Mouse (Mus musculus) forebrain, embryonic 12.5 days (tissue): ENCODE measurements at regions not wholly inside any gene's neighbourhood (a gene's known extent, or its start where the extent isn't known, plus 50 kb on each side); places are given as distances from the start of the nearest gene placed in this dataset.
"Not testable (repeated sequence)": the region's sequence is repeated elsewhere in the genome, so short reads cannot be mapped to it uniquely, and the experiment has no call there.

Experiments
- ATAC-seq: fragments of 200-750 bp; cut with Nextera tagmentation; 2 replicates; pipeline ENCODE4 v1.8.0; 2017; ENCODE audit warnings: moderate TSS enrichment; ENCODE audit not compliant: low FRiP score
- H3K27ac ChIP-seq: fragments of 300-500 bp; sonication (generic); 2 replicates; pipeline ENCODE4 v1.5.1; 2016; ENCODE audit warnings: mild to moderate bottlenecking
- H3K27me3 ChIP-seq: fragments of 300-500 bp; sonication (generic); 2 replicates; pipeline ENCODE4 v1.6.1; 2016; ENCODE audit warnings: mild to moderate bottlenecking
- H3K36me3 ChIP-seq: fragments of 300-500 bp; sonication (generic); replicated peaks from 2 replicates; pipeline ENCODE4 v1.6.1; 2016; ENCODE audit warnings: mild to moderate bottlenecking
- H3K4me1 ChIP-seq: fragments of 300-500 bp; sonication (generic); 2 replicates; pipeline ENCODE4 v1.6.1; 2016
- H3K4me2 ChIP-seq: fragments of 300-500 bp; sonication (generic); 2 replicates; pipeline ENCODE4 v1.6.1; 2016; ENCODE audit warnings: mild to moderate bottlenecking, moderate library complexity
- H3K4me3 ChIP-seq: fragments of 300-500 bp; sonication (generic); replicated peaks from 2 replicates; pipeline ENCODE4 v1.5.1; 2016; ENCODE audit warnings: mild to moderate bottlenecking
- H3K9ac ChIP-seq: fragments of 300-500 bp; sonication (generic); 2 replicates; pipeline ENCODE4 v1.6.1; 2016; ENCODE audit warnings: mild to moderate bottlenecking
- H3K9me3 ChIP-seq: fragments of 300-500 bp; sonication (generic); 2 replicates; pipeline ENCODE4 v1.6.1; 2016
- WGBS: fragments of 180-500 bp; shearing (Covaris S2); methylation state at CpG from one replicate; pipeline ENCODE4 v1.1.7; 2016; 5-methylcytosine and 5-hydroxymethylcytosine counted together

- Histone ChIP-seq H3K27me3 (no peaks in the 10 kb centered on the region), H3K27ac (no peak overlapping the region), H3K36me3 (no peaks in the 10 kb centered on the region), H3K4me2 (no peak overlapping the region), H3K4me1 (peaks cover 10% of the 10 kb centered on the region; the same call in 1 of the 2 replicates), H3K9me3 (no peaks in the 10 kb centered on the region), H3K4me3 (no peak overlapping the region), H3K9ac (no peak overlapping the region)
- peak; percentile 63 for ATAC-seq
- WGBS = 47% methylated on average over 6 of the region's 6 CpGs
Observed at GRCm38 (mm10) chr9:115800624-115801023, 108.6 kb upstream of the Gadl1 start.

GRCm38 (mm10) chr9:115803071-115803470 is 106.2 kb upstream of the Gadl1 start:
- Histone ChIP-seq H3K4me3 (no peak overlapping the region), H3K4me1 (peaks cover 16% of the 10 kb centered on the region; the same call in 1 of the 2 replicates), H3K9ac (no peak overlapping the region), H3K27ac (no peak overlapping the region), H3K27me3 (no peaks in the 10 kb centered on the region), H3K9me3 (no peaks in the 10 kb centered on the region), H3K36me3 (no peaks in the 10 kb centered on the region), H3K4me2 (no peak overlapping the region)
- WGBS = 88% methylated on average over 3 of the region's 3 CpGs
- no peak for ATAC-seq

DNA sequence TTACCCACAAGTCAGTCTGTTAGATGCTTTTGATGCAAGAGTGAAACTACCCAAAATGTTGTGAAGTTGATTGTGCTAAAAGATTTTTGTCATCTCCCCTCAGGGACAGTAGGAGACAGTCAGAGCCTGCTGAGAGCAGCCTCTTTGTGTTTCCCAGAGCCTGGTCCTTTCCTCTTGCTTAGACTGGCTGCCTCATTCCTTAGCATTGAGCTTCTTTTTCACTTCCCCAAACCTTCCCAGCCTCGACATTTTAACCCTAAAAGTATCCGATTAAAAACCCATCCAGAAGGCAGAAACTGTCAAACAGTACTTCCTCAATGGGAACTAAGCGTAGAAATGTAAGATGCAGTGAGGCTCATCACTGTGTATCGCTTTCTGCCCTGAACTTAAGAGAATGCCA is 104.0 kb upstream of the Gadl1 start:
- Histone ChIP-seq H3K4me2 (no peak overlapping the region), H3K27me3 (no peaks in the 10 kb centered on the region), H3K9me3 (no peaks in the 10 kb centered on the region), H3K27ac (no peak overlapping the region), H3K4me1 (peaks cover 16% of the 10 kb centered on the region; the same call in 1 of the 2 replicates), H3K36me3 (no peaks in the 10 kb centered on the region), H3K9ac (no peak overlapping the region), H3K4me3 (no peak overlapping the region)
- 39% methylated on average over 4 of the region's 4 CpGs for WGBS
- no peak for ATAC-seq

- Histone ChIP-seq H3K27me3 (no peaks in the 10 kb centered on the region), H3K4me2 (no peak overlapping the region), H3K4me3 (no peak overlapping the region), H3K4me1 (peaks cover 11% of the 10 kb centered on the region; the same call in 1 of the 2 replicates), H3K36me3 (no peaks in the 10 kb centered on the region), H3K9ac (no peak overlapping the region), H3K9me3 (no peaks in the 10 kb centered on the region), H3K27ac (no peak overlapping the region)
- 80% methylated on average over 10 of the region's 10 CpGs for WGBS
- no peak for ATAC-seq
Observed at GRCm38 (mm10) chr9:115806018-115806702, 103.1 kb upstream of the Gadl1 start.

- no peaks in the 10 kb centered on the region for H3K36me3 ChIP-seq
- 70% methylated on average over 5 of the region's 5 CpGs for WGBS
- H3K4me3 ChIP-seq = no peak overlapping the region
- no peak overlapping the region for H3K9ac ChIP-seq
- no peak overlapping the region for H3K4me2 ChIP-seq
- H3K4me1 ChIP-seq = 0 out of 2 replicates have a peak, but pooled peaks cover 2% of the 10 kb centered on the region
- no peak for ATAC-seq
- no peaks in the 10 kb centered on the region for H3K9me3 ChIP-seq
- no peaks in the 10 kb centered on the region for H3K27me3 ChIP-seq
- H3K27ac ChIP-seq = no peak overlapping the region
Observed at GRCm38 (mm10) chr9:115840186-115840585, 69.1 kb upstream of the Gadl1 start.

- 74% methylated on average over 8 of the region's 8 CpGs for WGBS
- no peak for ATAC-seq
- no peaks in the 10 kb centered on the region for H3K27me3 ChIP-seq
- no peak overlapping the region for H3K4me3 ChIP-seq
- H3K4me2 ChIP-seq = no peak overlapping the region
- H3K27ac ChIP-seq = no peak overlapping the region
- H3K36me3 ChIP-seq = no peaks in the 10 kb centered on the region
- 0 out of 2 replicates have a peak, but pooled peaks cover 2% of the 10 kb centered on the region for H3K4me1 ChIP-seq
- H3K9ac ChIP-seq = no peak overlapping the region
- no peaks in the 10 kb centered on the region for H3K9me3 ChIP-seq
Observed at GRCm38 (mm10) chr9:115840791-115841190, 68.5 kb upstream of the Gadl1 start.

DNA sequence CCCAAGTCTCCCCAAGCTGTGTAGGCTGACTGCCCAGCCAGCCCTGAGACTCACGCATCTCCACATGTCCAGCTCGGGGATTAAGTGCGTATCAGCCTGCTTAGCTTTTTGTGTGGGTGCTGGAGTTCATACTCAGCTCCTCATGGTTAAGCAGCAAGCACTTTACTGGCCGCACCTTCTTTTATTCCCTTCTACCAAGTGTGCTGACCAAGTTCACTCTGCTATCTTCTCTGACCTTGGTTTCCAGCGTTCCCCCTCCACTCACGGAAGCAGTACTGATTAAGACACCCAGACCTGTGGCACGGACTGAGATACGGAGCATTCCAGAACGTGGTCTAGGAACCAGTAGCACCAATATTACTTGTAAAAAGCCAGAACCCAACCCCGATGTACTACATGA is 67.6 kb upstream of the Gadl1 start:
- Histone ChIP-seq H3K27ac (no peak overlapping the region), H3K27me3 (no peaks in the 10 kb centered on the region), H3K9ac (no peak overlapping the region), H3K4me2 (no peak overlapping the region), H3K4me1 (0 out of 2 replicates have a peak, but pooled peaks cover 2% of the 10 kb centered on the region), H3K36me3 (no peaks in the 10 kb centered on the region), H3K4me3 (no peak overlapping the region), H3K9me3 (no peaks in the 10 kb centered on the region)
- WGBS = 83% methylated on average over 10 of the region's 10 CpGs
- no peak for ATAC-seq

DNA sequence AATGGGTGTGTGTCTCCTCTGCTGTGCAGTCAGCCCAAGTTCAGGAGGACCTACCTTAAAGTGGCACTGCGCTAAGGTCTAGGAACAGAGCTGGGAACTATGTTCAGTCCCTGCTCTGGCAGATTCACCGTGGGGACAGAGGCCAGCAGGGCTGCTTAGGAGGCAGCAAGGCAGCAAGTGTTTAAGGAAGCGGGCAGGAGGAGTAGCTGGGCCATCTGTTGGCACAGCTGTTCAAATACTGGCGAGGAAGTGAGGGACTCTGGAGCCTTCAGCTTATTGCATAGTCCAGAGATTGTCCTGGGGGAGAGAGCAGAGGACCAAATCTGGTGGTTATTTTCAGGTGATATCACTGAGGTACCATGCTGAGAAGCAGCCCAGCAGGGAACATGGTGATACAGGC is 64.9 kb upstream of the Gadl1 start:
- Histone ChIP-seq H3K4me1 (0 out of 2 replicates have a peak, but pooled peaks cover 2% of the 10 kb centered on the region), H3K36me3 (no peaks in the 10 kb centered on the region), H3K4me3 (no peak overlapping the region), H3K27me3 (no peaks in the 10 kb centered on the region), H3K9me3 (no peaks in the 10 kb centered on the region), H3K4me2 (no peak overlapping the region), H3K9ac (no peak overlapping the region), H3K27ac (no peak overlapping the region)
- WGBS = 70% methylated on average over 4 of the region's 4 CpGs
- 0 out of 2 replicates have a peak, but pooled peaks have one; percentile 20 for ATAC-seq

DNA sequence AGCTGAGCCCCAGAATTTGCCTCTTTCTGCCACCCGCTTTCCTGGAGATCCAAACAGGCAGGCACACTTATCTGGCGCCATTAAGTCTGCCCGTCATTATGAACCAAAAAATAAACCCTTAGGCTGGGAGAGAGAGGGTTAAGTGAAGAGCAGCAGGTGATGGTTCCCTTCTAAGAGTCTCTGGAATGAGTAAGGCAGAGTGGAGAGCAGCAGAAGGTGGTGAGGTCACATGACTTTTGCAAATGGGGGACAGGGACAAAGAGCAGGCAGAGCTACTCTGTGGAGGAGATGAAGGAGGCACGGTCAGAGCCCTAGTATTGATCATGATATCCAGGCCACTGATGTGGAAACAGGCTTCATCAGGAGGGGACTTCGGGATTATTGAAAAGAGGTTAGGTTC is 64.2 kb upstream of the Gadl1 start:
- H3K4me3 ChIP-seq = no peak overlapping the region
- ATAC-seq = no peak
- WGBS = 66% methylated on average over 5 of the region's 5 CpGs
- no peak overlapping the region for H3K4me2 ChIP-seq
- H3K9ac ChIP-seq = no peak overlapping the region
- no peak overlapping the region for H3K27ac ChIP-seq
- no peaks in the 10 kb centered on the region for H3K27me3 ChIP-seq
- no peaks in the 10 kb centered on the region for H3K9me3 ChIP-seq
- H3K4me1 ChIP-seq = 0 out of 2 replicates have a peak, but pooled peaks cover 2% of the 10 kb centered on the region
- no peaks in the 10 kb centered on the region for H3K36me3 ChIP-seq

DNA sequence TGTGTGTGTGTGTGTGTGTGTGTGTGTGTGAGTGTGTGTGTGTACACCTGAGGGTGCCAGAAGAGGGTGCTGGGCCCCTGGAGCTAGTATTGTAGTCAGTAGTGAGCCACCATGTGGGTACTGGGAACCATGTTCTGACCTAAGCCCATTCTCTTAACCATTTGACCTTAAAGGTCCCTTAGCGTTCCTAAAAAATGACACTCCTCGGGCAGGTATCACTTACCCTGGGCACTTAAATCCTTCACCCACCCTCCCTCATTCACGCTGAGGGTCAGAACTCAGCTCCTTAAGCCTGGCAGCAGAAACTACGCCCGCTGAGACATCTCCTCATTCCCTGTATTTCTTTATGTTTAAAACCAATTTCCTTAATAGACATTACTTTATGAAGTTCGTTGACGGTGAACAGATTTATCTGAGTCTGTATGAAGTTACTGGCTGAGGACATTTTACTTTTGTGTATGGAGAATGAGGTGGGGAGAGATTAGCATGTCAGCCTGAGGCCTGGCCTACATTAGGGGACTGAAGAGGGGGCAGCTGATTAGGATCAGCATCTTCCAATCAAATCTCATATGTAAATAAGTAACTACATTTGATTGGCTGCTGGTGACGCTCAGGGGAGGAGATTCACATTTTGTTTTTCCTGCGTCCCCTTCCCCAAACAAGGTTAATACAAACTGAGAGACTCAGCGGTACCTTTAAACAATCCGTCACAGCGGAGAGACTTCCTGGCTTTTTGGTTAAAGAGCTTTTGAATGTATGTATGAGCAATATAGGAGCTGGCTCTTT is 61.8 kb upstream of the Gadl1 start:
- Histone ChIP-seq H3K36me3 (no peaks in the 10 kb centered on the region), H3K4me1 (0 out of 2 replicates have a peak, but pooled peaks cover 2% of the 10 kb centered on the region), H3K9ac (no peak overlapping the region), H3K4me3 (peak overlapping the region; percentile 20), H3K9me3 (no peaks in the 10 kb centered on the region), H3K27ac (no peak overlapping the region), H3K27me3 (no peaks in the 10 kb centered on the region), H3K4me2 (peak overlapping the region; percentile 42)
- peak; percentile 89 for ATAC-seq
- WGBS = 50% methylated on average over 12 of the region's 12 CpGs

DNA sequence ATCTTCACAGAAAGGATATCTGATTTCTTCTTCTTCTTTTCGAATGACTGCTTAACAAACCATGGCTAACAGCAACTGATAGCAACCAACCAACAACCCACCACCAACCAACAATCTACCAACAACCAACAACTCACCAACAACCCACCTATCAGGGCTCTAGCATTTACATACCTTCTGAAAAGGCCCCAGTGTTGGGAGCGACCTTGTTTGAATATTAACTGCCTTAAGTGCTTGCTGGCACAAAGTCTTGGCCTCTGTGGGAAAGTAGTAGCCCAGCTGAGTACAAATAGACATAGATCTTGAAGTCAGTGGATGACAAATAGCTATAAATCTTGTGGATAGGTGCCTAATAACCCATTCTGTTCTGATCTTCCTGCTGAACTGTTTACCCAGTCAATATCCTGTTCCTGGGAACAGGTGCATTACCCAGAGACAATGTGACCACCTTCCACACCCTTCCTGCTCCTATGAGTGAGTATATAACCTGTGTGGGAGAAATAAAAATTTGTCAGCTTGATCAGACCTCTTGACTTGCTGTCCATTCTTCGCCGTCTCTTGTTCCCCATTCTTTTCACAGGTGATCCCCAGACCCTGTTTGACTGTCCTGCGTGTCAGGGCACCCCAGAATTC is 55.9 kb upstream of the Gadl1 start:
- not testable (repeated sequence) for ATAC-seq, H3K9ac ChIP-seq, H3K27me3 ChIP-seq, H3K4me3 ChIP-seq, H3K27ac ChIP-seq, H3K4me1 ChIP-seq, H3K9me3 ChIP-seq, H3K36me3 ChIP-seq, H3K4me2 ChIP-seq
- WGBS = 80% methylated on average over 5 of the region's 5 CpGs

- Histone ChIP-seq H3K27ac (no peak overlapping the region), H3K9me3 (no peaks in the 10 kb centered on the region), H3K27me3 (no peaks in the 10 kb centered on the region), H3K4me1 (no peaks in the 10 kb centered on the region), H3K4me3 (no peak overlapping the region), H3K36me3 (no peaks in the 10 kb centered on the region), H3K9ac (no peak overlapping the region), H3K4me2 (no peak overlapping the region)
- no peak for ATAC-seq
- 87% methylated on average over 7 of the region's 7 CpGs for WGBS
Observed at GRCm38 (mm10) chr9:115857301-115857700, 52.0 kb upstream of the Gadl1 start.
